In genomic region chr7:124171992-124172391, GRCm38 (mm10) we compare ENCODE assay signal across 19 mouse cellular contexts.
DNase-seq lines count a peak whose midpoint lies in the region; ATAC-seq and TF ChIP-seq lines count a peak whose summit lies in the region.
"Had no signal": no experiment of that assay in that cellular context is flagged by ENCODE, and none has a peak within 500 bp of the region (broad histone marks: within the 10 kb centered on the region; RNA-seq: fewer than 3 reads in every experiment).

No protein-coding gene starts in this region.

- H3K4me2 ChIP-seq in midbrain, postnatal 0 days (ENCODE audit: low read depth, low read length, poor library complexity, severe bottlenecking) = no peak overlapping the region
- H3K4me2 ChIP-seq in midbrain, embryonic 15.5 days = no peak overlapping the region
- no peak overlapping the region for H3K4me2 ChIP-seq in heart, embryonic 12.5 days
- H3K4me2 ChIP-seq in hindbrain, embryonic 16.5 days (ENCODE audit: low read length) = no peak overlapping the region
- H3K4me2 ChIP-seq: heart, embryonic 13.5 days; neural tube, embryonic 13.5 days had no signal

- no peak for ATAC-seq in midbrain, postnatal 0 days (ENCODE audit: low FRiP score)
- no peak for ATAC-seq in midbrain, embryonic 15.5 days (replicated peaks)
- no peak for ATAC-seq in heart, embryonic 12.5 days (ENCODE audit: insufficient number of reproducible peaks, low FRiP score)
- no peak for ATAC-seq in hindbrain, embryonic 16.5 days
- ATAC-seq: intestine, postnatal 0 days had no signal

- no peaks in the 10 kb centered on the region for H3K9me3 ChIP-seq in midbrain, postnatal 0 days (ENCODE audit: low read length)
- H3K9me3 ChIP-seq in midbrain, embryonic 15.5 days = no peaks in the 10 kb centered on the region
- peaks cover 3% of the 10 kb centered on the region; the same call in 1 of the 2 replicates for H3K9me3 ChIP-seq in heart, embryonic 12.5 days (replicated peaks)
- H3K9me3 ChIP-seq in hindbrain, embryonic 16.5 days (ENCODE audit: control insufficient read depth, low read length) = no peaks in the 10 kb centered on the region
- H3K9me3 ChIP-seq: neural tube, embryonic 13.5 days had no signal

- H3K36me3 ChIP-seq in midbrain, postnatal 0 days (ENCODE audit: insufficient read depth, low read length) = no peaks in the 10 kb centered on the region
- H3K36me3 ChIP-seq in midbrain, embryonic 15.5 days (replicated peaks) = no peaks in the 10 kb centered on the region
- H3K36me3 ChIP-seq in heart, embryonic 12.5 days = no peaks in the 10 kb centered on the region
- H3K36me3 ChIP-seq in hindbrain, embryonic 16.5 days (ENCODE audit: control insufficient read depth, insufficient read depth, low read length) = no peaks in the 10 kb centered on the region
- H3K36me3 ChIP-seq: heart, embryonic 13.5 days; neural tube, embryonic 13.5 days had no signal

- no peak overlapping the region for H3K27ac ChIP-seq in midbrain, postnatal 0 days (ENCODE audit: low read depth, low read length)
- H3K27ac ChIP-seq in midbrain, embryonic 15.5 days = no peak overlapping the region
- H3K27ac ChIP-seq in heart, embryonic 12.5 days (ENCODE audit: poor library complexity, severe bottlenecking) = no peak overlapping the region
- H3K27ac ChIP-seq in hindbrain, embryonic 16.5 days (ENCODE audit: low read depth, low read length) = no peak overlapping the region
- H3K27ac ChIP-seq: heart, embryonic 13.5 days; liver, embryonic 14.5 days; neural tube, embryonic 13.5 days; stomach, postnatal 0 days had no signal

- intact Hi-C loops in left cerebral cortex, postnatal 4 days (cut with DNase I) = no loop called here

- H3K9ac ChIP-seq in midbrain, postnatal 0 days (replicated peaks; ENCODE audit: low read length, poor library complexity, severe bottlenecking) = no peak overlapping the region
- H3K9ac ChIP-seq in midbrain, embryonic 15.5 days = no peak overlapping the region
- no peak overlapping the region for H3K9ac ChIP-seq in heart, embryonic 12.5 days
- no peak overlapping the region for H3K9ac ChIP-seq in hindbrain, embryonic 16.5 days (ENCODE audit: low read depth, low read length)
- H3K9ac ChIP-seq: heart, embryonic 13.5 days; liver, embryonic 14.5 days; neural tube, embryonic 13.5 days had no signal

- TF ChIP-seq CTCF in midbrain, postnatal 0 days (IDR thresholded peaks at IDR 0.05) = no peak

- H3K27me3 ChIP-seq in midbrain, postnatal 0 days (ENCODE audit: insufficient read depth, low read length) = no peaks in the 10 kb centered on the region
- no peaks in the 10 kb centered on the region for H3K27me3 ChIP-seq in midbrain, embryonic 15.5 days (replicated peaks)
- no peaks in the 10 kb centered on the region for H3K27me3 ChIP-seq in heart, embryonic 12.5 days (replicated peaks)
- no peaks in the 10 kb centered on the region for H3K27me3 ChIP-seq in hindbrain, embryonic 16.5 days (replicated peaks; ENCODE audit: control insufficient read depth, insufficient read depth, low read length)
- H3K27me3 ChIP-seq: heart, embryonic 13.5 days; megakaryocyte, embryonic 14.5 days; neural tube, embryonic 13.5 days had no signal

- no peak overlapping the region for H3K4me3 ChIP-seq in midbrain, postnatal 0 days (ENCODE audit: low read depth, low read length)
- no peak overlapping the region for H3K4me3 ChIP-seq in midbrain, embryonic 15.5 days
- no peak overlapping the region for H3K4me3 ChIP-seq in heart, embryonic 12.5 days
- no peak overlapping the region for H3K4me3 ChIP-seq in hindbrain, embryonic 16.5 days (ENCODE audit: low read length)
- H3K4me3 ChIP-seq: heart, embryonic 13.5 days; megakaryocyte, embryonic 14.5 days; neural tube, embryonic 13.5 days had no signal

- no peaks in the 10 kb centered on the region for H3K4me1 ChIP-seq in midbrain, postnatal 0 days (ENCODE audit: insufficient read depth, low read length)
- no peaks in the 10 kb centered on the region for H3K4me1 ChIP-seq in midbrain, embryonic 15.5 days
- H3K4me1 ChIP-seq in heart, embryonic 12.5 days (replicated peaks) = no peaks in the 10 kb centered on the region
- no peaks in the 10 kb centered on the region for H3K4me1 ChIP-seq in hindbrain, embryonic 16.5 days (ENCODE audit: control insufficient read depth, insufficient read depth, low read depth, low read length)
- H3K4me1 ChIP-seq: heart, embryonic 13.5 days; megakaryocyte, embryonic 14.5 days; neural tube, embryonic 13.5 days had no signal

- peak; percentile 17 to 51 for DNase-seq in frontal cortex, adult 2 months (ENCODE audit: extremely low spot score in 1 of 2, low spot score in 1 of 2)
- DNase-seq in frontal cortex, postnatal 14 days (ENCODE audit: low spot score in 2 of 2) = no peak
- peak; percentile 37 for DNase-seq in midbrain, postnatal 0 days (ENCODE audit: low spot score)
- peak; percentile 49 for DNase-seq in kidney, postnatal 10 days
- DNase-seq in left cerebral cortex, postnatal 4 days = peak; percentile 50
- DNase-seq: adrenal gland, adult 2 months; embryo, embryonic 11 days; gastrocnemius, postnatal 36 days; lung, postnatal 10 days; thymus, postnatal 36 days had no signal

Comparison
In these comparisons a context has a peak if more than half of its experiments do, and no peak if none do; other contexts are left out.
1. DNase-seq: peak in frontal cortex, adult 2 months (2 of 2), midbrain, postnatal 0 days (single experiment), kidney, postnatal 10 days (single experiment) and left cerebral cortex, postnatal 4 days (single experiment); none in frontal cortex, postnatal 14 days (0 of 2).